Mouse (Mus musculus): ENCODE measurements around the gene Scap. TPM values are rescaled to one million over a fixed set of nuclear protein-coding genes. Genes with fewer than 3 reads are reported as not detected.

The Scap gene
- total RNA-seq, 2 experiments from 2014 or later, result 97.0 to 107 TPM

DNA sequence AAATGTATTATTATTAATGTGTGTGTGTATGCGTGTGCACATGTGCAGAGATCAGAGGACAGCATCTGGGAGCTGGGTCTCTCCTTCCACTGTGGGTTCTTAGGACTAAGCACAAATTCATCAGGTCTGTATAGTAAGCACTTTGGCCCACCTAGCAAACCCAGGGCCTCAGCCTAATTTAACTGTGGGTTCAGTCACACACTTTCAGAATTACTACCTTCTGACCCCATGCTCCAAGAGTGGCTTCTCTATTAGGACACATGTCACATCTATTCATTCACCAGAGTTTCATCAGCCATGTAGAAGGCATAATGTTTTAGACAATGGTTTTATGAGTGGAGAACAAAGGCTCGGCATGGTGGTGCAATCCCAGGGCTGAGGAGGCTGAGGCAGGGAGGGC, 100.0 kb downstream of the Scap start:
- DNase-seq (ENCODE audit: extremely low spot score in 1 of 2, low spot score in 2 of 2), result no peak
- Histone ChIP-seq H3K4me3 (no peak overlapping the region), H3K27ac (no peak overlapping the region)
- TF ChIP-seq CTCF (IDR thresholded peaks at IDR 0.05), result no peak
- intact Hi-C loops (cut with DNase I), result no loop called here

Other genes starting within 250 kb of the Scap start
- gene Smarcc1, start 215.6 kb upstream of the Scap start, total RNA-seq (2021), result 10 to 100 TPM; 68.6 to 74.8 TPM
- 100 to 1,000 TPM; 166 to 173 TPM for gene Dhx30, start 215.5 kb upstream of the Scap start, total RNA-seq (2021)
- gene Cspg5, start 89.5 kb upstream of the Scap start, total RNA-seq (2021), result 100 to 1,000 TPM; 352 to 356 TPM
- gene Elp6, start 28.1 kb upstream of the Scap start, total RNA-seq (2021), result 10 to 100 TPM in 1 of 2 experiments, 1 to 10 TPM in 1; 9.1 to 14.1 TPM
- 10 to 100 TPM; 63.6 to 64.1 TPM for gene Ptpn23, start 74.9 kb downstream of the Scap start, total RNA-seq (2021)
- gene Ngp, start 86.5 kb downstream of the Scap start, total RNA-seq (2021), result under 1 TPM in 1 of 2 experiments, not detected in 1; 0.57 TPM
- 10 to 100 TPM; 27.4 to 28.3 TPM for gene Klhl18, start 143.4 kb downstream of the Scap start, total RNA-seq (2021)
- 1 to 10 TPM; 3.8 to 4.4 TPM for gene Kif9, start 143.7 kb downstream of the Scap start, total RNA-seq (2021)
- 10 to 100 TPM; 64.1 to 71.1 TPM for gene Setd2, start 199.3 kb downstream of the Scap start, total RNA-seq (2021)

Measured in left cerebral cortex, adult 2 months (tissue).